Mouse (Mus musculus) thymus, postnatal 25 days (tissue): Measurements from ENCODE around the gene Nup93.
A peak's percentile ranks its signal among the peaks of the same experiment; 100 is the strongest.

Source experiments
- DNase-seq: peaks from one replicate; pipeline ENCODE4 v3.0.0; 2022

Nup93 gene

DNA sequence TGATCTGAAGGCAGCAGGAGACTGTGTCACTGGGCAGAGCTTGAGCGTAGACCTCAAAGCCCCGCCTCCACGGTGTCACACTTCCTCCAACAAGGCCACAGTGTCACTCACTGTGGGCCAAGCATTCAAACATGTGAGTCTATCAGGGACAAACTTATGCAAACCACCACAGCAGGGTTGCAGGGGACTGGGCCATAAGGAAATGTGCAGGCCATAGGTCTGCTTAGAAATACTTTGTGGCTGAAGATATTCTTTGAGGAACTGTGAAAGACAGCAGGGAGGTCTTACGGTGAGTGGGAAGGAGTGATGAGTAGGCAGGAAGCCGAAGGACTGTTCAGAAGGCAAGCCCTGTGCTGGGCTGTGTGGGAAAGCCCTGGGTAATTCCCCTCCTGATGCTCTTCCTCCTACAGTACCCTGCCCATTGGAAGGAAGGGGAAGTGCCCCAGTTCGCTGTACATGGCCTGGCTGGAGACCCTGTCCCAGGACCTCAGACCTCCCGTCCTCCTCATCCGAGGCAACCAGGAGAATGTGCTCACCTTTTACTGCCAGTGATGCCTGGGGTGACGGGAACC, 151.1 kb downstream of the Nup93 start:
- peak; percentile 85 for DNase-seq
